Mouse (Mus musculus) telencephalon, adult 2 months (tissue): ENCODE measurements around the gene Stx12.
"Not testable (repeated sequence)": the region's sequence is repeated elsewhere in the genome, so short reads cannot be mapped to it uniquely, and the experiment has no call there.

ENCODE experiments used
- DNase-seq: peaks from one replicate; pipeline ENCODE4 v3.0.0-alpha.2; 2011; ENCODE audit warnings: low read depth, low spot score

Stx12 gene

GRCm38 (mm10) chr4:132884064-132884843 lies at the start of gene Stx12:
TSS of gene Stx12 (minus strand) at chr4:132884509.
- peak; percentile 77 for DNase-seq

- DNase-seq: peak; percentile 55
Measured at GRCm38 (mm10) chr4:132932752-132933404, 48.6 kb upstream of the Stx12 start.

GRCm38 (mm10) chr4:132930784-132931183 lies 46.5 kb upstream of the Stx12 start:
- no peak for DNase-seq

GRCm38 (mm10) chr4:132926520-132926919 lies 42.2 kb upstream of the Stx12 start:
- DNase-seq: not testable (repeated sequence)

- DNase-seq: peak; percentile 99
Measured at GRCm38 (mm10) chr4:132922558-132923008, 38.3 kb upstream of the Stx12 start, which contains the start of gene Fam76a. TSS of gene Fam76a (minus strand) at chr4:132922558.

GRCm38 (mm10) chr4:132922061-132922530 lies 37.8 kb upstream of the Stx12 start:
- DNase-seq: no peak

- no peak for DNase-seq
Measured at GRCm38 (mm10) chr4:132921488-132921887, 37.2 kb upstream of the Stx12 start.

- no peak for DNase-seq
Measured at GRCm38 (mm10) chr4:132920171-132920570, 35.9 kb upstream of the Stx12 start.

- not testable (repeated sequence) for DNase-seq
Measured at GRCm38 (mm10) chr4:132918493-132918892, 34.2 kb upstream of the Stx12 start.

- no peak for DNase-seq
Measured at GRCm38 (mm10) chr4:132912156-132912555, 27.8 kb upstream of the Stx12 start.

- DNase-seq: no peak
Measured at GRCm38 (mm10) chr4:132905843-132906360, 21.6 kb upstream of the Stx12 start.

- no peak for DNase-seq
Measured at GRCm38 (mm10) chr4:132904765-132905309, 20.5 kb upstream of the Stx12 start.

GRCm38 (mm10) chr4:132904071-132904470 lies 19.8 kb upstream of the Stx12 start:
- DNase-seq: no peak

GRCm38 (mm10) chr4:132898197-132898596 lies 13.9 kb upstream of the Stx12 start:
- DNase-seq: no peak

- DNase-seq: peak; percentile 56
Measured at GRCm38 (mm10) chr4:132894402-132894801, 10.1 kb upstream of the Stx12 start.

GRCm38 (mm10) chr4:132884844-132885374 lies 600 bp upstream of the Stx12 start:
- no peak for DNase-seq

- no peak for DNase-seq
Measured at GRCm38 (mm10) chr4:132883561-132884063, 697 bp downstream of the Stx12 start.

- no peak for DNase-seq
Measured at GRCm38 (mm10) chr4:132874363-132875097, 9.8 kb downstream of the Stx12 start.

GRCm38 (mm10) chr4:132873481-132874362 lies 10.6 kb downstream of the Stx12 start:
- DNase-seq: no peak

GRCm38 (mm10) chr4:132871116-132871515 lies 13.2 kb downstream of the Stx12 start:
- no peak for DNase-seq
